8 mouse cellular contexts compared by ENCODE assay signal in genomic region chr7:73771384-73772274, GRCm38 (mm10). TPM values are rescaled to one million over a fixed set of nuclear protein-coding genes. Genes with fewer than 3 reads are reported as not detected.
DNase-seq lines count a peak whose midpoint lies in the region; ATAC-seq lines count a peak whose summit lies in the region.

No protein-coding gene starts in this region.

- no peak overlapping the region for H3K9ac ChIP-seq in forebrain, embryonic 11.5 days (ENCODE audit: low read length)
- no peak overlapping the region for H3K9ac ChIP-seq in forebrain, embryonic 16.5 days (replicated peaks; ENCODE audit: low read depth, low read length)
- H3K9ac ChIP-seq in embryonic facial prominence, embryonic 14.5 days (ENCODE audit: low read depth, low read length): no peak overlapping the region

- H3K4me2 ChIP-seq in forebrain, embryonic 11.5 days (ENCODE audit: low read depth, low read length, severe bottlenecking): 0 out of 2 replicates have a peak overlapping the region, but pooled peaks have one; percentile 9
- no peak overlapping the region for H3K4me2 ChIP-seq in forebrain, embryonic 16.5 days (ENCODE audit: low read length)
- peak overlapping the region; percentile 31 for H3K4me2 ChIP-seq in embryonic facial prominence, embryonic 14.5 days (ENCODE audit: low read depth, low read length)

- no peaks in the 10 kb centered on the region for H3K9me3 ChIP-seq in forebrain, embryonic 11.5 days (ENCODE audit: control insufficient read depth, low read length)
- H3K9me3 ChIP-seq in forebrain, embryonic 16.5 days (ENCODE audit: control insufficient read depth, low read length): no peaks in the 10 kb centered on the region
- no peaks in the 10 kb centered on the region for H3K9me3 ChIP-seq in embryonic facial prominence, embryonic 14.5 days (ENCODE audit: control insufficient read depth, low read length)

- no peak for ATAC-seq in forebrain, embryonic 11.5 days (replicated peaks; ENCODE audit: low FRiP score)
- ATAC-seq in forebrain, embryonic 16.5 days: no peak
- peak; percentile 74 for ATAC-seq in CD4-positive, CD25-positive, alpha-beta regulatory T cell, adult 4 months
- ATAC-seq in embryonic facial prominence, embryonic 14.5 days (ENCODE audit: low read depth): peak; percentile 53; the same call in 1 of the 2 replicates
- ATAC-seq in inflammation-experienced regulatory T-cells, adult 6 months: peak; percentile 38

- H3K4me3 ChIP-seq in forebrain, embryonic 11.5 days (ENCODE audit: low read depth, low read length): no peak overlapping the region
- H3K4me3 ChIP-seq in forebrain, embryonic 16.5 days (replicated peaks; ENCODE audit: low read length): no peak overlapping the region
- H3K4me3 ChIP-seq in embryonic facial prominence, embryonic 14.5 days (ENCODE audit: low read depth, low read length): no peak overlapping the region

- no peaks in the 10 kb centered on the region for H3K27me3 ChIP-seq in forebrain, embryonic 11.5 days (ENCODE audit: control insufficient read depth, insufficient read depth, low read length)
- no peaks in the 10 kb centered on the region for H3K27me3 ChIP-seq in forebrain, embryonic 16.5 days (replicated peaks; ENCODE audit: control insufficient read depth, insufficient read depth, low read length)
- no peaks in the 10 kb centered on the region for H3K27me3 ChIP-seq in embryonic facial prominence, embryonic 14.5 days (replicated peaks; ENCODE audit: control insufficient read depth, insufficient read depth, low read length)

- H3K27ac ChIP-seq in forebrain, embryonic 11.5 days (ENCODE audit: low read depth, low read length): no peak overlapping the region
- no peak overlapping the region for H3K27ac ChIP-seq in forebrain, embryonic 16.5 days (ENCODE audit: low read length)
- 0 out of 2 replicates have a peak overlapping the region, but pooled peaks have one; percentile 28 for H3K27ac ChIP-seq in embryonic facial prominence, embryonic 14.5 days (replicated peaks; ENCODE audit: low read depth, low read length)

- peak; percentile 57 for DNase-seq in forebrain, embryonic 11.5 days (ENCODE audit: low spot score)
- peak; percentile 60 for DNase-seq in embryonic facial prominence, embryonic 14.5 days (ENCODE audit: low spot score)
- DNase-seq in mesoderm, embryonic 11.5 days (ENCODE audit: low read depth, low spot score): peak; percentile 15
- no peak for DNase-seq in MN1 (ENCODE audit: low spot score)
- no peak for DNase-seq in right cerebral cortex, postnatal 14 days

- no peaks in the 10 kb centered on the region for H3K36me3 ChIP-seq in forebrain, embryonic 11.5 days (ENCODE audit: control insufficient read depth, insufficient read depth, low read length)
- H3K36me3 ChIP-seq in forebrain, embryonic 16.5 days (ENCODE audit: control insufficient read depth, insufficient read depth): no peaks in the 10 kb centered on the region
- peaks cover 9% of the 10 kb centered on the region; the same call in 1 of the 2 replicates for H3K36me3 ChIP-seq in embryonic facial prominence, embryonic 14.5 days (ENCODE audit: control insufficient read depth, insufficient read depth, low read length)

- WGBS in forebrain, embryonic 11.5 days: 52% methylated on average over 19 of the region's 19 CpGs
- WGBS in forebrain, embryonic 16.5 days: 47% methylated on average over 19 of the region's 19 CpGs
- 37% methylated on average over 19 of the region's 19 CpGs for WGBS in embryonic facial prominence, embryonic 14.5 days

- H3K4me1 ChIP-seq in forebrain, embryonic 11.5 days (replicated peaks; ENCODE audit: control insufficient read depth, insufficient read depth, low read length): no peaks in the 10 kb centered on the region
- H3K4me1 ChIP-seq in forebrain, embryonic 16.5 days (replicated peaks; ENCODE audit: control insufficient read depth, insufficient read depth, low read length): peaks cover 7% of the 10 kb centered on the region; the same call in 1 of the 2 replicates
- peaks cover 4% of the 10 kb centered on the region; the same call in 1 of the 2 replicates for H3K4me1 ChIP-seq in embryonic facial prominence, embryonic 14.5 days (ENCODE audit: control insufficient read depth, insufficient read depth, low read length)

RNA-seq across cellular contexts. Expression of gene Fam174b, which starts 31.5 kb away (rescaled TPM):
- polyA plus RNA-seq in forebrain, embryonic 11.5 days (2014; fragmentation: Nextera tagmentation; extraction: Ambion mirVana): 19.7 and 20.3 TPM in 2 replicates
- polyA plus RNA-seq in forebrain, embryonic 16.5 days (2015; fragmentation: Nextera tagmentation; extraction: Ambion mirVana): 39.6 and 40.9 TPM in 2 replicates
- under 1 TPM; 0.94 to 0.95 TPM for polyA plus RNA-seq in CD4-positive, CD25-positive, alpha-beta regulatory T cell, adult 4 months (2017; shearing (Covaris generic))
- 29.2 and 32.3 TPM in 2 replicates for polyA plus RNA-seq in embryonic facial prominence, embryonic 14.5 days (2014; fragmentation: Nextera tagmentation; extraction: Ambion mirVana)
- polyA plus RNA-seq in inflammation-experienced regulatory T-cells, adult 6 months (2017; shearing (Covaris generic)): 1 to 10 TPM in 2 of 3 experiments, under 1 TPM in 1; 0.74 to 2.1 (median 1.7) TPM

Comparison
In these comparisons a context has a peak if more than half of its experiments do, and no peak if none do; other contexts are left out.
1. ATAC-seq: peak in CD4-positive, CD25-positive, alpha-beta regulatory T cell, adult 4 months (single experiment), embryonic facial prominence, embryonic 14.5 days (single experiment) and inflammation-experienced regulatory T-cells, adult 6 months (single experiment); none in forebrain, embryonic 11.5 days (single experiment) and forebrain, embryonic 16.5 days (single experiment).
2. DNase-seq: peak in forebrain, embryonic 11.5 days (single experiment), embryonic facial prominence, embryonic 14.5 days (single experiment) and mesoderm, embryonic 11.5 days (single experiment); none in MN1 (single experiment) and right cerebral cortex, postnatal 14 days (single experiment).